15 mouse cellular contexts compared by ENCODE assay signal in the genomic region with DNA sequence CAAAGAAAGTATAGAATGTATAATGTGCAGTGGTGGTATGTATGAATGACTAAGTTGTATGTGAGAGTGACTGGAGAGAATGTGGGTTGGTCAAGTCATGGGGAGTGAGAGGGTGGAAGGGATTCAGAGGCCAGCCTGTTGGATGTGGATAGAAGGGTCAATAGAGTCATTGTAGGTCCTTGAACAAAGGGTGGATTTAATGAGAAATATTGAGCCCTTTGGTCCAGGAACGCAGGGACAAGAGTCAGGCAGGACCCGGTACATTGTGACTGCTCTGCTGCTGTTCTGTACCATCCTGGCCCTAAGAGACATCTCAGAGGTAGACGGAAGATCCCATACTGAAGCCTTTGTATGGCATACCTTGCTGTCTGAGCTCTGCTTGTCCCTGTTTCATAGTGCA. TPM values are rescaled to one million over a fixed set of nuclear protein-coding genes. Genes with fewer than 3 reads are reported as not detected.
"Had no signal": no experiment of that assay in that cellular context is flagged by ENCODE, and none has a peak within 500 bp of the region (broad histone marks: within the 10 kb centered on the region; RNA-seq: fewer than 3 reads in every experiment).

No protein-coding gene starts in this region.

- H3K27me3 ChIP-seq: limb, embryonic 15.5 days; liver, embryonic 12.5 days; midbrain, embryonic 12.5 days; neural tube, embryonic 13.5 days had no signal

- ATAC-seq: liver, embryonic 12.5 days; midbrain, embryonic 16.5 days had no signal

- H3K27ac ChIP-seq: limb, embryonic 15.5 days; liver, embryonic 12.5 days; midbrain, embryonic 12.5 days; neural tube, embryonic 13.5 days; stomach, postnatal 0 days had no signal

- H3K36me3 ChIP-seq: limb, embryonic 15.5 days; midbrain, embryonic 12.5 days; neural tube, embryonic 13.5 days had no signal

- DNase-seq: kidney, adult 11 months; kidney, postnatal 10 days; kidney, postnatal 4 days; lung, embryonic 14.5 days; lung, postnatal 10 days; lung, postnatal 4 days; thymus, adult 18-20 months; thymus, postnatal 14 days had no signal

- H3K9me3 ChIP-seq: limb, embryonic 15.5 days; liver, embryonic 12.5 days; midbrain, embryonic 12.5 days; neural tube, embryonic 13.5 days had no signal

- H3K4me3 ChIP-seq: limb, embryonic 15.5 days; liver, embryonic 12.5 days; midbrain, embryonic 12.5 days; neural tube, embryonic 13.5 days had no signal

RNA-seq across cellular contexts. Expression of a gene that starts 53.5 kb away (rescaled TPM):
- total RNA-seq: megakaryocyte-erythroid progenitor cell, adult 5-6 weeks had no signal
